13 mouse cellular contexts compared by ENCODE assay signal in genomic region chr5:74193626-74194025, GRCm38 (mm10). TPM values are rescaled to one million over a fixed set of nuclear protein-coding genes. Genes with fewer than 3 reads are reported as not detected.
DNase-seq lines count a peak whose midpoint lies in the region; ATAC-seq and TF ChIP-seq lines count a peak whose summit lies in the region.
"Had no signal": no experiment of that assay in that cellular context is flagged by ENCODE, and none has a peak within 500 bp of the region (broad histone marks: within the 10 kb centered on the region; RNA-seq: fewer than 3 reads in every experiment).

No protein-coding gene starts in this region.

- 60% methylated on average over 7 of the region's 7 CpGs for WGBS in heart, postnatal 0 days
- 23% methylated on average over 7 of the region's 7 CpGs for WGBS in embryonic facial prominence, embryonic 12.5 days
- WGBS in intestine, embryonic 14.5 days = 31% methylated on average over 7 of the region's 7 CpGs
- WGBS in limb, embryonic 11.5 days = 18% methylated on average over 7 of the region's 7 CpGs

- H3K27ac ChIP-seq in heart, postnatal 0 days (ENCODE audit: low read depth) = no peak overlapping the region
- H3K27ac ChIP-seq in embryonic facial prominence, embryonic 12.5 days = peak overlapping the region; percentile 95
- H3K27ac ChIP-seq in intestine, embryonic 14.5 days (ENCODE audit: low read depth) = no peak overlapping the region
- peak overlapping the region; percentile 60 for H3K27ac ChIP-seq in limb, embryonic 11.5 days (replicated peaks; ENCODE audit: low read depth, low read length)
- H3K27ac ChIP-seq: hindbrain, postnatal 0 days had no signal

- no peak for TF ChIP-seq CTCF in heart, postnatal 0 days (IDR thresholded peaks at IDR 0.05; ENCODE audit: low read depth)

- ATAC-seq in heart, postnatal 0 days (ENCODE audit: insufficient read depth, low read depth) = no peak
- no peak for ATAC-seq in embryonic facial prominence, embryonic 12.5 days (ENCODE audit: insufficient number of reproducible peaks, insufficient read depth, low FRiP score, low TSS enrichment)
- no peak for ATAC-seq in intestine, embryonic 14.5 days (replicated peaks; ENCODE audit: low FRiP score, low TSS enrichment, low read depth)
- ATAC-seq in limb, embryonic 11.5 days (ENCODE audit: insufficient number of reproducible peaks, low FRiP score, low TSS enrichment, low read depth) = no peak
- ATAC-seq: hindbrain, postnatal 0 days had no signal

- H3K36me3 ChIP-seq in heart, postnatal 0 days (replicated peaks; ENCODE audit: control insufficient read depth, insufficient read depth, low read length) = peaks cover 12% of the 10 kb centered on the region
- peaks cover 15% of the 10 kb centered on the region for H3K36me3 ChIP-seq in embryonic facial prominence, embryonic 12.5 days
- peaks cover 18% of the 10 kb centered on the region for H3K36me3 ChIP-seq in intestine, embryonic 14.5 days (ENCODE audit: control insufficient read depth, insufficient read depth, low read length)
- H3K36me3 ChIP-seq in limb, embryonic 11.5 days (ENCODE audit: control insufficient read depth, insufficient read depth, low read length) = peaks cover 12% of the 10 kb centered on the region

- H3K4me2 ChIP-seq in heart, postnatal 0 days (ENCODE audit: low read depth, low read length) = no peak overlapping the region
- peak overlapping the region; percentile 94 for H3K4me2 ChIP-seq in embryonic facial prominence, embryonic 12.5 days (replicated peaks)
- H3K4me2 ChIP-seq in intestine, embryonic 14.5 days (ENCODE audit: low read length) = peak overlapping the region; percentile 98; the same call in 1 of the 2 replicates
- peak overlapping the region; percentile 92 for H3K4me2 ChIP-seq in limb, embryonic 11.5 days (ENCODE audit: low read depth, severe bottlenecking)

- no peak for DNase-seq in heart, postnatal 0 days (ENCODE audit: low spot score)
- DNase-seq in heart, postnatal 36 days = no peak
- no peak for DNase-seq in intestine, embryonic 14.5 days (ENCODE audit: low spot score)
- DNase-seq in limb, embryonic 11.5 days (ENCODE audit: low spot score) = peak; percentile 50
- DNase-seq in cerebellum, adult 9-10 months = no peak
- no peak for DNase-seq in yolk sac, embryonic 10.5 days (ENCODE audit: low spot score)
- DNase-seq: adrenal gland, postnatal 14 days; gastrocnemius, postnatal 10 days; layer of hippocampus, adult 9-11 months; right cerebral cortex, postnatal 4 days had no signal

- H3K9ac ChIP-seq in heart, postnatal 0 days (replicated peaks; ENCODE audit: low read depth, low read length) = peak overlapping the region; percentile 75; the same call in 1 of the 2 replicates
- no peak overlapping the region for H3K9ac ChIP-seq in embryonic facial prominence, embryonic 12.5 days
- H3K9ac ChIP-seq in intestine, embryonic 14.5 days (ENCODE audit: low read length) = no peak overlapping the region
- H3K9ac ChIP-seq in limb, embryonic 11.5 days (ENCODE audit: low read length) = no peak overlapping the region

- peaks cover 41% of the 10 kb centered on the region for H3K4me1 ChIP-seq in heart, postnatal 0 days (ENCODE audit: control insufficient read depth, insufficient read depth)
- peaks cover 55% of the 10 kb centered on the region for H3K4me1 ChIP-seq in embryonic facial prominence, embryonic 12.5 days
- peaks cover 40% of the 10 kb centered on the region for H3K4me1 ChIP-seq in intestine, embryonic 14.5 days (replicated peaks; ENCODE audit: control insufficient read depth, insufficient read depth, low read length)
- peaks cover 39% of the 10 kb centered on the region for H3K4me1 ChIP-seq in limb, embryonic 11.5 days (ENCODE audit: control insufficient read depth, insufficient read depth, low read length)

- H3K27me3 ChIP-seq in heart, postnatal 0 days (ENCODE audit: control insufficient read depth, insufficient read depth, low read length) = no peaks in the 10 kb centered on the region
- H3K27me3 ChIP-seq in embryonic facial prominence, embryonic 12.5 days = no peaks in the 10 kb centered on the region
- H3K27me3 ChIP-seq in intestine, embryonic 14.5 days (replicated peaks; ENCODE audit: control insufficient read depth, insufficient read depth, low read length) = no peaks in the 10 kb centered on the region
- H3K27me3 ChIP-seq in limb, embryonic 11.5 days (ENCODE audit: control insufficient read depth, insufficient read depth, low read length) = no peaks in the 10 kb centered on the region
- H3K27me3 ChIP-seq: CH12.LX had no signal

- H3K9me3 ChIP-seq in heart, postnatal 0 days (replicated peaks; ENCODE audit: control insufficient read depth, low read length) = no peaks in the 10 kb centered on the region
- no peaks in the 10 kb centered on the region for H3K9me3 ChIP-seq in embryonic facial prominence, embryonic 12.5 days
- no peaks in the 10 kb centered on the region for H3K9me3 ChIP-seq in intestine, embryonic 14.5 days (ENCODE audit: control insufficient read depth, low read length)
- H3K9me3 ChIP-seq in limb, embryonic 11.5 days (ENCODE audit: control insufficient read depth, low read length) = no peaks in the 10 kb centered on the region

- intact Hi-C loops in heart, postnatal 36 days (cut with DNase I) = loop anchor here (2.0 kb wide), 1 partner anchor 19 kb away; no protein-coding TSS in a partner anchor

- no peak for TF ChIP-seq EP300 in heart, postnatal 0 days (IDR thresholded peaks at IDR 0.05; ENCODE audit: low read depth)

- H3K4me3 ChIP-seq in heart, postnatal 0 days (ENCODE audit: low read depth, low read length) = no peak overlapping the region
- no peak overlapping the region for H3K4me3 ChIP-seq in embryonic facial prominence, embryonic 12.5 days
- no peak overlapping the region for H3K4me3 ChIP-seq in intestine, embryonic 14.5 days (ENCODE audit: low read depth, low read length)
- H3K4me3 ChIP-seq in limb, embryonic 11.5 days (ENCODE audit: low read depth, low read length) = no peak overlapping the region

RNA-seq across cellular contexts. Expression of gene Rasl11b, which starts 1.5 kb away (rescaled TPM):
- total RNA-seq in heart, postnatal 0 days (2014; rRNA removed; ENCODE audit: low replicate concordance) = 22.8 and 24.5 TPM in 2 replicates
- polyA plus RNA-seq in heart, postnatal 0 days (2015; fragmentation: Nextera tagmentation; extraction: Ambion mirVana) = 61.9 and 67.8 TPM in 2 replicates
- 10 to 100 TPM; 29.9 to 44.8 TPM for total RNA-seq in heart, postnatal 36 days (2021)
- polyA plus RNA-seq in embryonic facial prominence, embryonic 12.5 days (2016; fragmentation: Nextera tagmentation; extraction: Ambion mirVana) = 134 and 140 TPM in 2 replicates
- 39.6 and 43.8 TPM in 2 replicates for polyA plus RNA-seq in intestine, embryonic 14.5 days (2014; fragmentation: Nextera tagmentation; extraction: Ambion mirVana)
- 112 and 118 TPM in 2 replicates for polyA plus RNA-seq in limb, embryonic 11.5 days (2014; fragmentation: Nextera tagmentation; extraction: Ambion mirVana)

Comparison
In these comparisons a context has a peak if more than half of its experiments do, and no peak if none do; other contexts are left out.
1. H3K27ac ChIP-seq: peak in embryonic facial prominence, embryonic 12.5 days (single experiment) and limb, embryonic 11.5 days (single experiment); none in heart, postnatal 0 days (single experiment) and intestine, embryonic 14.5 days (single experiment).